Mouse (Mus musculus) gastrocnemius, adult 2 months (tissue): ENCODE results near the gene Fam160a1. TPM values are rescaled to one million over a fixed set of nuclear protein-coding genes. Genes with fewer than 3 reads are reported as not detected.

Experiments
- DNase-seq: peaks from one replicate; pipeline ENCODE4 v3.0.0; 2022
- H3K27ac ChIP-seq: fragments of 200-600 bp; 2 replicates; pipeline ENCODE4 v1.8.1; 2022; ENCODE audit warnings: mild to moderate bottlenecking
- H3K4me3 ChIP-seq: fragments of 200-600 bp; 2 replicates; pipeline ENCODE4 v1.8.1; 2022; ENCODE audit warnings: mild to moderate bottlenecking, moderate library complexity
- CTCF ChIP-seq: fragments of 200-600 bp; IDR thresholded peaks from 2 replicates; pipeline ENCODE4 v1.8.1; 2022; ENCODE audit warnings: antibody characterized with exemption, mild to moderate bottlenecking, moderate library complexity
- intact Hi-C: fragments of 180-260 bp; cut with DNase I; formaldehyde crosslinking; loops from one replicate; pipeline ENCODE4 v1.15.1; 2025
- total RNA-seq, 2 experiments: library from RNA; stranded (reverse); gene quantifications; 2 replicates each; pipeline ENCODE4 v1.2.3; 2021

Fam160a1 gene
- total RNA-seq, 2 experiments from 2014 or later = 54.3 to 56.8 TPM

DNA sequence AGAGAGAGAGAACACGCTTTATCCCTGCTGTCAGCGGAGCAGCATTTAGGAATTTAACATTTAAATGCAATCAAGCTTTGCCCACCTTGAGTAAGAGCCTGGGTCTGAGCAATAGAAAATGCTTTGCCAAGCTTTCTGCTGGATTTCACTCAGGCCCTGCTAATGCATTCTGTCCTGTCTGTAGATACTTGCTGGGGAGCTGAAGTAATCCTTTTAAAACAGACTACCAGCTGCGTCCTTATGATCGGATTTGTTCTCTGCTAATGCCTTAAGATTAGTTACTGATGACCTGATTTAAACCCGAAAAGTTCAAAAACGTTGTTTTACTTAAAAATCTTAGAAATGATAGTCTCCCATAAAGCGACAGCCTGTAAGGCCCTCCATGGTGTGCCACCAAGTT is 136.0 kb downstream of the Fam160a1 start:
- intact Hi-C loops = no loop called here
- no peak for DNase-seq
- no peak overlapping the region for H3K27ac ChIP-seq
- TF ChIP-seq CTCF = no peak
- H3K4me3 ChIP-seq = no peak overlapping the region

DNA sequence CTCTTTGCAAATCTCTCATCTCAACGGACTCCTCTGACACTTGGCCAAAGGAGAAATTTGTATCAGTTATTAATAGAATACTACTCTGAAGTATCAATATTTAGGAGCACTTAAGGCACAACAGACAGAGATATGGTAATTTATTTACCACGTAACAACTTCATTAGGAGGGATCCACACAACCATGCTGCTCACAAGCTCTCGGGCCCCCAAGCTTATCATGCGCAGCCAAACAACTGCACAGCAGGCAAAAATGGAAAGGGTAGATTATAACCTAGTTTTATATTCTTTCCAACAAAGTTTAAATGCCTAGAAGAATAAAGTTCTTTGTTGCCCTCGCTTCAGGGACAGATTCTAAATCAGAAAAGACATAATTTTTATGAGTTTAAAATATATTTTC is 137.1 kb downstream of the Fam160a1 start:
- intact Hi-C loops = no loop called here
- Histone ChIP-seq H3K4me3 (no peak overlapping the region), H3K27ac (no peak overlapping the region)
- no peak for DNase-seq
- no peak for TF ChIP-seq CTCF

DNA sequence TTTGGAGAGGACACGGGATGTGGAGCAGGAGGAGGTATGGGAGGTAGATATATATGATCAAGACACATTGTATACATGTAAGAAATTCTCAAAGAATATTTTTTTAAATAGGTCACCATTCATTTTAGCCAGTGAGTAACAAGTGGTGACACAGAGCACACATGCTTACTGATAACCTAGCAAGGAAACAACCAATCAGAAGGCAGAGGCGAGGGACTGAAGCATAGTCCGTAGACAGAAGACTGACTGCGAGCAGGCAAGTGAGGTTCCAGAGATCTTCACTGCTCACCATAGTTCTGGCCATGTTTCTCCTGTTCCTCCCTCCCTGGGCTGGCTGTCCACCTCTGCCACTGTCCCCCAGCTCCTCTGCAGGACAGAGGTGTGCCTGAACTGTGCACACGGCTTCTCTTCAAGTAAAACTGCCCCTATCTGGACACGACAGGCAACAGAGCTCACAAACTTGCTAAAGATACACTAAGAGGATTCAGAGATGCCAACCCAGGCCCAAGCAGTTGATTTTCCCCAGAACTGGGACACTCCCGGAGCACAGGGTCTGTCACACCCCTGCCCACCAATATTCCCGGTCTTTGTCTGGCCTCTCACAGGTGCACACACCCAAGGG is 137.7 kb downstream of the Fam160a1 start:
- no peak for TF ChIP-seq CTCF
- Histone ChIP-seq H3K27ac (no peak overlapping the region), H3K4me3 (no peak overlapping the region)
- intact Hi-C loops = no loop called here
- DNase-seq = no peak

GRCm38 (mm10) chr3:85677952-85678351 is 139.1 kb downstream of the Fam160a1 start:
- Histone ChIP-seq H3K27ac (peak overlapping the region; percentile 68; the same call in 1 of the 2 replicates), H3K4me3 (no peak overlapping the region)
- TF ChIP-seq CTCF = no peak
- DNase-seq = no peak
- intact Hi-C loops = no loop called here

DNA sequence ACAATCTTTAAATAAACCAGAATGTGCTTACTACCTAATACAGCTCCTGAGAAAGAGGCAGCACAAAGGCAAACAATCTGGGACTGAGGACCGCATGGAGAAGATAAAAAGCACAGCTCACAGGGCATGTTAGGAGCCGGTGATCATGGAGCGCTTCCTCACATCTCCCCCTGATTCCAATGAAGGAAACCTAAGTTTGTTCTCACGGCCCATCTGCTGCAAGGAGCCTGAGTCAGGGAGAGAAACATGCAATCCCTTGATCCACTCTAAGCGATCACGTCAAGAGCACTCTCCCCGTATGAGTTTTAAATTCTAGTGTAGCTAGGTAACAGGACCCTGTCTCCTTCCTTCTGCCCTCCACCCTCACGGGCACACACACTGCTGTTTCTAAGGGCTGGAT is 140.0 kb downstream of the Fam160a1 start:
- Histone ChIP-seq H3K4me3 (no peak overlapping the region), H3K27ac (peak overlapping the region; percentile 68)
- intact Hi-C loops = no loop called here
- DNase-seq = no peak
- TF ChIP-seq CTCF = no peak

DNA sequence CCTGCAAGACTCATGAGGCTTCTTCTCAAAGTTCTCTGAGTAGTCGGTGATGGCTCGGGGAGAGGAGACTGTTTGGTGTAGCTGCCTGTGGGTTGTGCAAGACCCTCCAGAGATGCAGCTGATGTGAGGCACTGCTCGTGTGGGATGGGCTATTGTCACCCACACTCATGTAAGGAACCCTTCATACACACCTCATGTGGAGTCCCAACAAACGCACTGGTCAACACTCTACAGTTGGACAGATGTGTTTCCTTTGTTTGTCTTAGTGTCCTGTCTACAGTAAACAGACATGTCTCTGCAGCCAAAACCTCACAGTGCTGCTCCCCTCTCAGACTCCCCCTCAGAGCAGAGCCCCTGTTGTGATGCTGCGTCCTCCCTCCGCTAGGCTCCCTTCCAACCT is 147.2 kb downstream of the Fam160a1 start:
- intact Hi-C loops = no loop called here
- no peak for TF ChIP-seq CTCF
- H3K4me3 ChIP-seq = no peak overlapping the region
- H3K27ac ChIP-seq = no peak overlapping the region
- no peak for DNase-seq

DNA sequence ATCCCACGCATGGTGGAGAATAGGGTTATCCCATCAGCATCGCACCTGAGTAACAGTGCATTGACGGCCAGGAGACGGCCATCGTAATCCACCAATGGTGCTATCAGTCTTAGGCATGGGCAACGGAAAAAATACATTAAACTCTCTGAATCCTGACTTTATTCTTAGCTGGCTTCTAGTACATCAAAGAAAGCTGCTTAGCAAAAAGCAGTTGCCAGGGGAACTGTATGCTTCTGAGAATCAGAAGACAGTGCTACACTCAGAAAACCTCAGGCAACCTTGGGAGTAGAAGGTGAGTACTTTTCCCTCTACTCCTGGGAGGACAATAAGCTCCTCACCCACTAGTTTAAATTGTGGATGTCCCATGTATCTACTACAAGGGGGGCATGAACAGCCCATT is 149.4 kb downstream of the Fam160a1 start:
- H3K4me3 ChIP-seq = no peak overlapping the region
- no peak for TF ChIP-seq CTCF
- no peak for DNase-seq
- intact Hi-C loops = no loop called here
- H3K27ac ChIP-seq = no peak overlapping the region

GRCm38 (mm10) chr3:85666736-85667135 is 150.4 kb downstream of the Fam160a1 start:
- H3K4me3 ChIP-seq = no peak overlapping the region
- H3K27ac ChIP-seq = no peak overlapping the region
- DNase-seq = no peak
- no peak for TF ChIP-seq CTCF
- intact Hi-C loops = no loop called here

- intact Hi-C loops = no loop called here
- H3K27ac ChIP-seq = no peak overlapping the region
- no peak for DNase-seq
- TF ChIP-seq CTCF = no peak
- no peak overlapping the region for H3K4me3 ChIP-seq
Observed at GRCm38 (mm10) chr3:85666166-85666565, 150.9 kb downstream of the Fam160a1 start.

GRCm38 (mm10) chr3:85664591-85665171 is 152.4 kb downstream of the Fam160a1 start:
- intact Hi-C loops = no loop called here
- no peak for TF ChIP-seq CTCF
- H3K27ac ChIP-seq = no peak overlapping the region

DNA sequence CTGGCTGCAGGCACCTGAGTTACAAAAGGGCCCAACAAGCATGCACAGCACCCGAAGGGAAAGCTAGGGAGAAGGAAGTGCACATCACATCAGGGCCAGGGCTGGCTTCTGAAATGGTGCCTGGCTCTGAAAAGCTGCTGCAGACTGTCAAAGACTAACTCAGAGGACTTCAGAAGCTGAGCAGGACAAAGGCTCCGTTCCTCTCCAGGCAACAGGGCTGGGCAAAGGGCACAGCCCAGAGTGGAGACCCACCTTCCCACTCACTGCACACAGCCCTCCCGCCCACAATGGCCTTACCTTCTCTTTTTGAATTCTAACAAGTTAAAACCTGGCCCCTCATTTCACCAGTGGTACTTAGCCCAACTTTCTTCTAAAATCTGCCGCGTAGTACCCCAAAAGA is 153.3 kb downstream of the Fam160a1 start:
- TF ChIP-seq CTCF = no peak
- no peak for DNase-seq
- no peak overlapping the region for H3K27ac ChIP-seq
- intact Hi-C loops = no loop called here
- no peak overlapping the region for H3K4me3 ChIP-seq

More at GRCm38 (mm10) chr3:85664591-85665171, 152.4 kb downstream of the Fam160a1 start:
- no peak overlapping the region for H3K4me3 ChIP-seq
- DNase-seq = no peak

DNA sequence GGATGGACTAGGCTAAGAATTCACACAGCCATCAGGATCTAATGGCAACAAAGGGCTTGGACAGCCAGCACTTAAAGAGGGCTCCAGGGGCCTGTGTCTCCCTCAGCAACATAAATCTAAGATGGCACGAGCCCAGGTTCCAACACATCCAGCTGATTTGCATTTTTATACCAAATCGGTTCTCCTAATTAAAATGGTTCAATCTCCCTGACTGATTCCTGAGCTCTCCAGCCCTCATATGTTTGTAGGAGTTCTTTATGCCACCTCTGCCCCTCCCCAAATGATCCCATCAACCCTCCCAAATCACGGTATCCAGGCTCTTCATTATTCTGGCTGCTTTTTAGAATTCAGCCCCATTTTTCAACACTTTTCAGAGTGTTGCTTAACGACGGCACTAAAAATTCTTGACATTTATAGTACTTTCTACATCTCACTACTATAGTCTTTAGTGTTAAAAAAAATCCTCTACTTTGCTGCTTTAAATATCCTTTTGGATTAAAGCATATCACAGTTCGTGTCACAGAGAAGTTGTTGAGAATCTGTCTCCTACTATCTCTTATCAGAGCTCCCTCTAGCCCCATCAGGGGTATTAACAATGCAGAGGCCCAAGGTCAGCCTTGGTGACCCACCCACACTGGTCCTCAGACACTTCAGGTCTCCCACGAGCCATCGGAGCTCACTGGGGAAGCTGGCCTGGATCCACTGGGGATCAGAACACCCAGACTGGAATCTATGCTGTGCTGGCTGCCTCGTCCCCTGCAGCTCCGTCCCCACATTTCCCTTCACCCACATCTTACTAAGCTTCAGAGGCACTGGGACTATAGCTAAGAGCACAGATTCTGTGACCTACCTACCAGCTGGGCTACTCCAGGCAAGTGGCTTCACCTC is 154.9 kb downstream of the Fam160a1 start:
- intact Hi-C loops = no loop called here
- no peak for TF ChIP-seq CTCF
- Histone ChIP-seq H3K4me3 (no peak overlapping the region), H3K27ac (no peak overlapping the region)
- DNase-seq = no peak

- no peak for TF ChIP-seq CTCF
- DNase-seq = no peak
- H3K4me3 ChIP-seq = no peak overlapping the region
- H3K27ac ChIP-seq = no peak overlapping the region
- intact Hi-C loops = no loop called here
Observed at GRCm38 (mm10) chr3:85659681-85660080, 157.4 kb downstream of the Fam160a1 start.
